Mouse (Mus musculus): ENCODE data around the gene Ascc1.

The Ascc1 gene

GRCm38 (mm10) chr10:60002673-60003212, at the start of gene Ascc1, which contains the start of gene Anapc16:
TSS of gene Ascc1 (plus strand) at chr10:60002805.
TSS of gene Anapc16 (minus strand) at chr10:60003135.
- peak; percentile 96 for DNase-seq (ENCODE audit: low read depth, low spot score)

- DNase-seq (ENCODE audit: low read depth, low spot score): no peak
Measured at GRCm38 (mm10) chr10:59953564-59954039, 49.0 kb upstream of the Ascc1 start.

- DNase-seq (ENCODE audit: low read depth, low spot score): no peak
Measured at GRCm38 (mm10) chr10:59956681-59957080, 45.9 kb upstream of the Ascc1 start.

DNA sequence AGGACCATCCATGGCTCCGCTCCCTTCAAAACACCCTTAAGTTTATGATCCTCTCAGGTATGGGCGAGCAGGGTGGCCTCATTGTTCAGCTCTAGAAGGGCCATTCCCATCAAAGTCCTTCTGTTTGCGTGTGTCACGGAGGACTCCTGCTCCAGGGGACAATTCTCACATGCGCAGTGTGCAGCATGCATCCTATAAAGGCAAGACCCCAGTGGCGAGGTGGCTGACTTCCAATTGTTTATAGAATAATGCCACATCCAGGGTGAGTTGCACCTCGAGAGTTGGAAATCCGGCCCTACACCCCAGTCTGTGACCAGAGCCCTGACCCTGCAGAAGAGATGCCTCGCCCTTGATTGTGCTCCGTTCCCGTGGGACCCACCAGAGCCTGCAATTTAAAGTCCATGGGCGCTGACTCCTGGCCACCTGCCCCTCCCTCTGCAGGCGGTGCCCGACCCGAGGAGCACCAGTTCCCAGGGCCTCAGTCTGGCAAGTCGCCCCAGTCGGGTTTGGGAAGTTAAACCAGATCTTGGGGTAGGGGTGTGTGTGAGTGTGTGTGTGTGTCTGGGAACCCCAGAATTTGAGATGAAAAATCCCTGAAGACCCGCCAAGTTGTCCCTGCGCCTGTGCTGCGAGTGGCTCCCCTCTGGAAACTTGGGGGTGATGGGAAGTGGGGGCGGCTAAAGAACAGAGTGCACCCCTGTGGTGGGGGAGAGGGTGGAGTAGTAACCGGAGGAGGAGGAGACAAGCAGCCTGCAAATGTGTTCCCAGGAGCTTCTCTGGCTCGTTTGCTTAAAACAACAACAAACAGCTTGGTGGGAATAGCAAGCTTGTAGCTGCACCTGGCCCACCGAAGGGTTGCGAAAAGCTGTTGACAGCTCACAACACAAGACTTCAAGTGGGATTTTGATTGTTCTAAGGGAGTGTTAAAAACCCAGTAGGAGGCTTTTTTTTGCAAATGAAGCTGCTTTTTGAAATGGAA, 45.1 kb upstream of the Ascc1 start:
- no peak for DNase-seq (ENCODE audit: low read depth, low spot score)

DNA sequence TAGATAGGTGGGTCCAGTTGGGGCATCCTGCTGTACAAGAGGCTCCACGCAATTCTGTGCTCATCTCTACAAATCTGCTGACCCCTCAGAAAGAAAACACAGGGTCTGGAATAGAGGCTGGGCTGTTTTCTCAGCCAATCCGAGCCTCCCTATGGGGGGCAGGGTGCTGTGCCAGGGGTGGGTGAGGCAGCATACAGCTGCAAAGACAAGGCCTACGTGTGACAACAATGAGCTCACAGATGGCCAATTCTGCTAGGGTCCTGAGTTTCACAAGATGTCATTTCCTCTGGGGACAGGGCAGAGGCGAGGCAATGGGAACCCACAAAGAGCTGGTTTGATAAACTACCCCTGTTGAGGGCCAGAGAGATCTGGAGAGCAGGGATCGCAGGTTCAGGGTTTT, 44.1 kb upstream of the Ascc1 start:
- no peak for DNase-seq (ENCODE audit: low read depth, low spot score)

DNA sequence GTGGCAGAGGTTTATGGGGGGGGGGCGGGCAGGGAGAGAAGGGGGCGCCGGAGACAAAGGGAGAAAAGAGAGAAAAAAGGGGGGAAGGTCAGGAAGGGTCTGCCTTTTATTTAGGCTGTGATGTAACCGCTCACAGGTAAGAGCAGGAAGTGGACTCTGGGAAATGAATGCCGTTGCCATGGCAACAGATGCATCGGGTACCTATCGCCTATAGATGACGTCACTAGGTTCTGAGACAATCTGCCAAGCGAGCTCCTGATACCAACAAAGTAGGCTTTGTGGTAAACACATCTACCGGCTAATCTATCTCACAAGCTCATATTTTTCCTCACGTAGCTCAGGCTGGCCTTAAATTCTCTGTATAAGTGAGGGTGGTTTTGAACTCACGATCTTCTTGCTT, 43.1 kb upstream of the Ascc1 start:
- DNase-seq (ENCODE audit: low read depth, low spot score): no peak

GRCm38 (mm10) chr10:59963609-59964008, 39.0 kb upstream of the Ascc1 start:
- DNase-seq (ENCODE audit: low read depth, low spot score): no peak

DNA sequence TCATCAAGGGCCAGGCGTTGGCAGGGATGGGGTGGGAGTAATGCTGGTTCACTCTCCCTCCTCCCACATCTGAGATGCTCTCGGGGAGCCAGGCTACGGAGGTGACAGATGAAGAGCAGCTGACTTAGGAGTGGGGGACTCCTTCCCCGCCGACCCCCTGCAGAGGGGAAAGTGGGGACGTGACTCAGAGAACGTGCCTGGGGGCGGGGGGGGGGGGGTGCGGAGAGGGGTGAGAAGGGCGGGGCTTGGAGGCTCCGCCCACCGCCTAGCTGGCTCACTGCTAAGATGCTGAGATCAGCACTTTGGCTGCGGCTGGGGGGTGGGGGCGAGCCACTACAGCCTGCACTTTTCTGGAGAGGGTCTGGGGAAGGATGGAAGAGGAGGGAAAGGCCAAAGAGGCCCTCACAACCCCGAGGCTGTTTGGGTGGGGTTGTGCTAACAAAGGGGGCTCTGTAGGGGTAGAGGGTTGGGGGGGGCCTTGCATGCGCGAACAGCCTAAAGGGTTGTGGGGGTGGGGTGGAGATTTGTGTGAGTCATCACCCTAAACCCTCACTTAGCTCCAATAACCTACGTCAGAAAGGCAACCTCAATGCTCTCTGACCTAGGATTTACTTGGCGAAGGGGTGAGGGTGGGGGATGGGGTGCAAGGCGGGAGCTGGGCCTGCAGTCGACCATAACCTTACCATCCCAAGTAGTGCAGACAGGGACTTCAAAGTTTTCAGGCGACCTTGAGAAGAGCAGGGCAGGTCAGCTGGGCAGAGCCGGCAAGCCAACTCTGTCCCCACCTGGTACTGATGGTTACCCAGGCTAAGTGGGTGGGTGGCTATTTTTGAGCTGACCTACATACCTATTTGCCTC, 37.9 kb upstream of the Ascc1 start:
- no peak for DNase-seq (ENCODE audit: low read depth, low spot score)

DNA sequence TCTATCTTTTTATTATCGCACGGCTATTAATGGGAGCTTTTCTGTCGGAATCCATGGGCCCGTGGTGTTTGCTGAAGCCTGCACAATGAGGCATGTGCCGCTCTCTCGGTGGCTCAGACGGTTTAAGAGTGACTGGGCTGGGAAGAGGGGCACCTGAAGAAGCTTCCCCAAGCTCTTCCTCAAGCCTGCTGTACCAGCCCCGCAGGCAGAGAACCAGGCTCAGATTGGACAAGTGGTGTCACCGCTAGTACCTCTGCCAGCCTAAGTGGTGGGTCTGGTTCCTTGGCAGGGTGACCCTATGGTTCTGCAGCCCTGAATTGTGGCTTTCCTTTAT, 37.3 kb upstream of the Ascc1 start:
- DNase-seq (ENCODE audit: low read depth, low spot score): no peak

- DNase-seq (ENCODE audit: low read depth, low spot score): no peak
Measured at GRCm38 (mm10) chr10:59965788-59966187, 36.8 kb upstream of the Ascc1 start.

DNA sequence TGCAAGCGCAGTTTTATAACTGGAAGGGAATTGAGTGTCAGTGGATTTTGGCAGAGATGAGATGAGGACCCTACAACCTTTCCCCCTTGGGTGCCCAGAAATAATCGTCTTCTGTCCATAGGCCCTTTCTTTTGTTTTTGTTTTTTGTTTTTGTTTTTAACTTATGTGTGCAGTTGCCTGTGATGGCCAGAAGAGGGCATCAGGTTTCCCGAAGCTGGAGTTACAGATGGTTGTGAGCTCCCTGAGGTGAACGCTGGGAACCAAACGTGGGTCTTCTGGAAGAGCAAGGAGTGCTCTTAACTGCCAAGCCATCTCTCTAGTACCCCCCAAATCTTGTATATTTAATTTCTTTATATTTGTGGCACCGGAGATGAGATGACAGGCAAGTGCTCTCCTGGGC, 35.9 kb upstream of the Ascc1 start:
- no peak for DNase-seq (ENCODE audit: low read depth, low spot score)

- DNase-seq (ENCODE audit: low read depth, low spot score): no peak
Measured at GRCm38 (mm10) chr10:59967309-59967942, 35.2 kb upstream of the Ascc1 start.

DNA sequence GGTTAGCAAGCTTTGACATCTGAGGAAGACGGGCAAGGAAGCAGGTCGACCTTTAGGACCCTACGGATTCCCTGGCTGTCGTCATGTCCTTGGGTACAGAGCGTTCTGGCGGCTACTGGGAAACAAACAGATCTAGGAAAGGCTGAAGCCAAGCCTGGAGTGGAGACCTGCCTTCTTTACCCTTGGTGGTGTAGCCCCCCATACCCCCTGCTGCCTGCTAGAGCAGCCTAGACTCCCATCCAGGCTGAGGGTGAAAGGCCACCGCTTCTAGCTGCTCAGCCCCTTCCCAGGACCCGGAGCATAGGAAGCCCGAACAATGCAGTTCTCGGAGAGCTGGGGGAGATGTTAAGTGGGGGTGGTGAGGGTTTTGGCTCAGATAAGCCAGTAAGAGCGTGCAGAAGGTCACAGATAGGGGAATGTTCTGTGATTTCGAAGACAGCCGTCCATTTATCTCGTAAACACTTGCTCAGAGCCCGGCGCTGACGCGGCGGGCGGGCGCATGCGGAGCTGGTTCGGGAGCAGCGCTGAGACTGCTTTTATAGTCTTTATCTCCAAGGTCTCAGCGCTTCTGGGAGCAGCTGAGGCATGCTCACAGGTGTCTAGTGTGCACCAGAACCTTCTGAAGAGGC, 32.7 kb upstream of the Ascc1 start:
- DNase-seq (ENCODE audit: low read depth, low spot score): no peak

- DNase-seq (ENCODE audit: low read depth, low spot score): no peak
Measured at GRCm38 (mm10) chr10:59970450-59971062, 32.0 kb upstream of the Ascc1 start.

GRCm38 (mm10) chr10:59971813-59972212, 30.8 kb upstream of the Ascc1 start:
- DNase-seq (ENCODE audit: low read depth, low spot score): no peak

GRCm38 (mm10) chr10:59972534-59972933, 30.1 kb upstream of the Ascc1 start:
- no peak for DNase-seq (ENCODE audit: low read depth, low spot score)

GRCm38 (mm10) chr10:59972999-59973398, 29.6 kb upstream of the Ascc1 start:
- no peak for DNase-seq (ENCODE audit: low read depth, low spot score)

GRCm38 (mm10) chr10:59973400-59973799, 29.2 kb upstream of the Ascc1 start:
- no peak for DNase-seq (ENCODE audit: low read depth, low spot score)

- no peak for DNase-seq (ENCODE audit: low read depth, low spot score)
Measured at GRCm38 (mm10) chr10:59974191-59974664, 28.4 kb upstream of the Ascc1 start.

DNA sequence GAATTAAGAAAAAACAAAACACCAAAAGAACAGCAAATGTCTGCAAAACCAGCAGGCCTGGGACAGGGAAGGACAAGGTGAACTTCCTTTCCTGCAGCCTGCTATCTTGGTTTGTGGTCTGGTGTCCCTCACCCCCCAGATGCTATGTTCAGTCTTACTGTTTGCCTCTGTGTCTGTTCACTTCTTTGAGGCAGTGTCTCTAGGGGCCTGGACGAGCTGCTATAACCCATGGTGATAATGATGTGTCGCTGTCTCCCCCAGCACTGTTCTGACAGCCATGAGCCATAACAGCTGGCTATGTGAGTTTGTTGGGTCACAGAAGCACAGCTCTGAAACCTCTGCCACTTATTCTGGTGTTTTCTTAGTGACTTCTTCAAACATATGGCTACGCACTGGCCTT, 27.8 kb upstream of the Ascc1 start:
- no peak for DNase-seq (ENCODE audit: low read depth, low spot score)

DNA sequence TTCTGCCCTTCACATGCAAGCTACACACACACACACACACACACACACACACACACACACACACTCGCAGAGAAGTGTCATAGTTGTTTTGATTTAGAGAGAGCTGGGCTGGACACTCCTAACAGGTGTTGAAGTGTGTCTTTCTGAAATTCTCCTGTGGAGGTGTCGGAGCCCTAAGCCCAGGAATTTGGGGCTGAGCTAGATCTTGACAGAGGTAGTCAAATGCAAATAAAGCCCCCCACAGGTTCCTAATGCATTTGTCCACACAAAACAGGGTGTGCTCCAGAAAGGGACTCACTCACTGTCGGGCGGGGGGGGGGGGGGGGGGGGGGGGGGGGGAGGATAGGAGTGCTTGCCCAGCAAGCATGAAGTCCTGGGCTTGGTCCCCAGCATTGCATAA, 25.5 kb upstream of the Ascc1 start:
- DNase-seq (ENCODE audit: low read depth, low spot score): no peak

All from telencephalon, adult 2 months (tissue).